Mouse (Mus musculus) urinary bladder, postnatal 36 days (tissue): Measurements from ENCODE around the gene Scp2.

ENCODE experiments used
- DNase-seq, 2 experiments: peaks; one replicate each; pipeline ENCODE4 v3.0.0; 2022; ENCODE audit warnings: low spot score in 2 of 2, mixed read lengths in 1 of 2

The Scp2 gene

DNA sequence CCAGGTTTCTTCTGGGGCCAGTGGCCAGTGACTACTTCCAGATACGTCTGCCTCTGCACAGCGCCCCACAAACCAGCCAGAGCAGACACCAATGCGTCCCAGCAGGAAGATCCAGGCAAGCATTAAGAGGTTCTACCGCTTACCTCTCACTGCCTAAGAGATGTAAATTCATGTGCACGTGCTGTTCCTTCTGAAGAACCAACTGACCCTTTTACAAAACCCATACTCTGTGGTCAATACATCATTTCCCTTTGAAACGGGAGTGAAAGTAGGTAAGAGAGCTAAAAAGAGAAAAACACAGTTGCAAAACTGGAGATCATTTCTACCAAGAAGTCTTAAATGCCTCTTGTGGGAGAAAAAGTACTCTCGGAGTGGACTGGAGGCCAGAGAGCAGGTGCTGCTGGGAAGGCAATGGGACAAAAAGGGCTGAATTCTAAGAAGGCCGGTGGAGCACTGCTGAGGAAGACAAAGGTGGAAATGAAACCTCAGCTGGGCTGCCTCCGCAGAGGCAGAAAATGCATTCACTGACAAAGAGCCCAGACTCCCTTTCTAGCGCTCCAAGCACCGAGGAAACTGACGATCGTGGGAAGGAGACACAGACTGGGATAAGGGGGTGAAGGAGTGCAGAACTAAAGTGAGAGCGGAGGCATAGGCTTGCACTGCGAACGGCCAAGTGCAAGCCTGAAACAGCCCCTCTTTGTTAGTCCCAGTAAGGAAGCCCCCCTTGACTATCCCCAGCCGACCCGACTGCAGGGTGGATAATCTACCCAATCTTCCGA is 85.0 kb downstream of the Scp2 start:
- DNase-seq = no peak

GRCm38 (mm10) chr4:108058166-108058565 is 86.6 kb downstream of the Scp2 start:
- peak in 1 of 2 experiments; percentile 38 for DNase-seq

DNA sequence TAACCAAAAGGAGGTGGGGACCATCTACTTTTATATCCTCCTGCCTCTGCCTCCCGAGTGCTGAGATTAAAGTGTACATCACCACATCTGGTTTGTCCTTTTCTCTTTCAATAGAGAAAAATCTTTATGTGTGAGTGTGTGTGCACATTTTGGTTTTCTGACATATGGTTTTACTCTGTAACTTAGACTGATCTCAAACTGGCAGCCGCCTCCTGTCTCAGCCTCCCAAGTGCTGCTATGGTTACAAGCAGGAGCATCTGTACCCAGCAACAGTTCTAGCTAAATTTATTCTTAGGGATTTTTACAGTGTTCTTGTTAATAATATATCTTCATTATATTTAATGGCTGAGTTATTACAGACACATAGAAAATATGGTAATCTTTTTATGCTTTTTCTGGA is 87.6 kb downstream of the Scp2 start:
- DNase-seq = no peak

DNA sequence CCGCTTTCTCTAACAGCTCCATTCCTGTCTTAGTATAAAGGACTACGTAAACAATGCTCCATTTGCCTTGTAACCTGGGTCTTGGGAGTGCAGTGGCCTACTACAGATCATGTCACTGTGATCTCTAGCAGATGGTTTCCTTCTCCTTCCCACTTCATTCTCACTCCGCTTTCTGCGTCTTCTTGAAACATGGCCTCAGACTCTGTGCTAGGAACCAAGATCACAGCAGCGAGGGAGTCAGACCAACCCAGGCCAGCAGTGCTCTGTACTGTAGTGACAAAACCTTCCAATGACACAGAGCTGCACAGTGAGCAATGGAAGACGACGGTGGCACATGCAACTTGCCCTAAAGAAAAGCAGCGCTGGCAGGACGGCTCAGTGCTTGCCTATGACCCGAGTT is 88.9 kb downstream of the Scp2 start:
- DNase-seq = no peak

- DNase-seq = no peak
Measured at GRCm38 (mm10) chr4:108052673-108053072, 92.1 kb downstream of the Scp2 start.

DNA sequence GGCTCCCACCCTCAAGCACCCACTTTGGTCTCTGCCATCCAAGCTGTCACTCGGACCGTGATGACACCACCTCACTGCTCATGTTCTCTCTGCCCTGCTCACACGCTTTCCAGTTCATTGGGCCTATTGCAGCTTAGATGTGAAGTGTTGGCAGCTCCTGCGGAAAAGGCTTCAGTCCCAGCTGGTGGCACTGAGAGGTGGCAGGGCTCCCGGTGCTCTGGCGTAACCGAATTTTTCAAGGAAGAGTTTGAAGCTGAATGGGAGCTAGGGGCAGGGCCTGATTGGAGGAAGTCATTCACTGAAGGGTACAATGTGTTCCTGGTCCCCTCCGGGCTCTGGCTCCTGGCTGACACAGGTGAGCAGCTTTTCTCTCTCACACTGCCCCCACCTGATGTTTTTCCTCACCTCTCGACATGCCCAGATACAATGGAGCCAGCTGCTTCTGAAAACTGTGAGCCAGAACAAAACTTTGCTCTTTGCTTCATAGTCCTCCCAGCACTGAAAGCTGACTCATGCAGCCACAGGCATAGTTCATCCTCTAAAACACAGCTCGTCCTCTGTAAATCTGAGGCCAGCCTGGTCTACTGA is 93.0 kb downstream of the Scp2 start:
- peak in 1 of 2 experiments; percentile 36 for DNase-seq

DNA sequence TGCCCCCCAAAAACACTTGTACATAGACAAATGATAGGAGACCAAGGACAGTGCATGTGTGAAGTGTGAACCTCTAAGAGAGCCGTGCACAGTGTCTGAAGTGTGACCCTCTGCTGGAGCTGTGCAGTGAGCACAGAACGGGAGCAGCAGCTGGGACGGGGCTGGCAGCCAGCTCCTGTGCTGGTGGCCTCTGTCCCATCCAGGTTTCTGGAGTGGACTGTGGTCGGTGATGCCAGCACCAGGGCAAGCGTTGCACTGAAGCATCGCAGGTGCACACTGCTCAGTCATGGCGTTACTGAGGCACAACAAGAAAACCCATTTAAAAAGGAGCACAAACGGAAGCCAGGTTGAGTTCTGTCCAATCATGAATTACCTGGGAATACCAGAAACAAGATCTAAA is 98.7 kb downstream of the Scp2 start:
- DNase-seq = no peak

GRCm38 (mm10) chr4:108045136-108046107 is 99.4 kb downstream of the Scp2 start:
- no peak for DNase-seq

GRCm38 (mm10) chr4:108037027-108037426 is 107.8 kb downstream of the Scp2 start:
- DNase-seq = peak in 1 of 2 experiments; percentile 36

DNA sequence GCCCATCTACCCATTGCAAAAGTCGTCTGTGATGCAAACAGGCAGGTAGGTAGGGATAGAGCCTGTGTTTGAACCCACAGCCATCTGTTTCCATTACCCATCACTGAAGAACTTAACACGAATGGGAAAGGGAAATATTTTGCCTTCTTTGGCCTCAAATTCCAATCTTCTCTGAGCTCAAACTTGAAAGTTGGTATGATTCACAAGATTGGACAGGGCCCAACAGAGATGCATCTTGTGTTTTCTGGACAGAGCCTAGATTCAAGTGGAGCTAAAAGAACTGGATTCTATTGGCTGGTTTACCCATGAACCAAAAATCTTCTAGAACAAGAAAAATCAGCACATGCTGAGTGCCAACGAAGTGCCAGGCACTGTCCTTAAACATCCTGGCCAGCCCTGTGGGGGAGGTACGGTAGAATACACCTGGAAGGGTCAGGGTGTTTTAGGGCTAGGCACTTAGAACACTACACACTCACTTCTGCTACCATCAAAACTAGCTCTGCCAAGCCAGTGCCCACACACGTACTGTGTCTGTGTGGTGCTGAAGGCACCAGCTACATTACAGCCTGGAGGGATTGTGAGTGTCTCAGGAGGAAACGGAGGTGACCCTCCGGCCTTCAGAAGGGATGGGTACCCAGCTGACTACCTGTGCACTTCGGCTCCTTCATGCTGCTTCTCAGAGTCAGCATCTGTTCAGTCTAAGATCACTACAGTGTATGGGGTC is 111.6 kb downstream of the Scp2 start:
- DNase-seq = no peak

GRCm38 (mm10) chr4:108032352-108032849 is 112.4 kb downstream of the Scp2 start:
- no peak for DNase-seq

- peak; percentile 43 to 68 for DNase-seq
Measured at GRCm38 (mm10) chr4:108031502-108032351, 113.1 kb downstream of the Scp2 start.

- no peak for DNase-seq
Measured at GRCm38 (mm10) chr4:108030888-108031501, 113.8 kb downstream of the Scp2 start.

GRCm38 (mm10) chr4:108026193-108026592 is 118.6 kb downstream of the Scp2 start:
- no peak for DNase-seq

DNA sequence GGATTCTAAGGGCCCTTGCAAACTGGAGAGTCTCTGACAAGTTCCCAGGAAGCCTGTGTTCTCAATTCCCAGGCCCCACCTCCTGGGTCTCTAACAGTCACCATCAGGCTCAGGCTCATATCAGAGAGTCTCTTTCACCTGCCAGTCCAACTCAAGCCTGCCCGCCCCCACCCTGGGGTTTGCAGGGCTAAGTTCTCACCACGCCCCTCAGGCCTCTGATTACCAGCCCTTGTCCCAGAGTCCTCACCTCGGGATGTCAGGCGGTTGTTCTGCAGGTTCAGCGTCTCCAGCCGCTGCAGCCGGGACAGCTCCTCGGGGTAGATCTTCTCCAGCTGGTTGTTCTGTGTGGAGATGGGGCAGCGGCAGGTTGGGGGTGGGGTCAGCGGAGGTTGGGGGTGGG is 119.5 kb downstream of the Scp2 start:
- DNase-seq = peak; percentile 26 to 37

GRCm38 (mm10) chr4:108024641-108025040 is 120.2 kb downstream of the Scp2 start:
- peak in 1 of 2 experiments; percentile 58 for DNase-seq

- DNase-seq = no peak
Measured at GRCm38 (mm10) chr4:108023186-108023585, 121.6 kb downstream of the Scp2 start.

DNA sequence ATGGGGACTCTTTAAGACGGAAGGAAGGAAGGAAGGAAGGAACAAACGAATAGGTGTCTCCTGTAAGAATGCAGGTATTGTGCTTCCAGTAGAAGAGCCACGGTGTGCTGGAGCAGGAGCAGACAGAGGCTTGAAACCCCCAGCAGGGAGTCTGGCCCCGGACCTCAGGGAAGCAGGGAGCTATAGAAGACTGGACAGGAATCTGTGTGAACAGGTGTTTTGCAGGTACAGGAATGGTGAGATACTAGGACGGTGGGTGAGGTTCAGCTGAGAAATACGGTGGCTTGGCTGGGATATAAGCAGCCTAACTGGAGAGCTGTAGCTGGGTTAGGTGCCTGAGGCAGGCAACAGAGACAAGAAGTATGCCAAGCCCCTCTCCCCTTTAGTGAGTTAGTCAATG is 124.6 kb downstream of the Scp2 start:
- DNase-seq = no peak

DNA sequence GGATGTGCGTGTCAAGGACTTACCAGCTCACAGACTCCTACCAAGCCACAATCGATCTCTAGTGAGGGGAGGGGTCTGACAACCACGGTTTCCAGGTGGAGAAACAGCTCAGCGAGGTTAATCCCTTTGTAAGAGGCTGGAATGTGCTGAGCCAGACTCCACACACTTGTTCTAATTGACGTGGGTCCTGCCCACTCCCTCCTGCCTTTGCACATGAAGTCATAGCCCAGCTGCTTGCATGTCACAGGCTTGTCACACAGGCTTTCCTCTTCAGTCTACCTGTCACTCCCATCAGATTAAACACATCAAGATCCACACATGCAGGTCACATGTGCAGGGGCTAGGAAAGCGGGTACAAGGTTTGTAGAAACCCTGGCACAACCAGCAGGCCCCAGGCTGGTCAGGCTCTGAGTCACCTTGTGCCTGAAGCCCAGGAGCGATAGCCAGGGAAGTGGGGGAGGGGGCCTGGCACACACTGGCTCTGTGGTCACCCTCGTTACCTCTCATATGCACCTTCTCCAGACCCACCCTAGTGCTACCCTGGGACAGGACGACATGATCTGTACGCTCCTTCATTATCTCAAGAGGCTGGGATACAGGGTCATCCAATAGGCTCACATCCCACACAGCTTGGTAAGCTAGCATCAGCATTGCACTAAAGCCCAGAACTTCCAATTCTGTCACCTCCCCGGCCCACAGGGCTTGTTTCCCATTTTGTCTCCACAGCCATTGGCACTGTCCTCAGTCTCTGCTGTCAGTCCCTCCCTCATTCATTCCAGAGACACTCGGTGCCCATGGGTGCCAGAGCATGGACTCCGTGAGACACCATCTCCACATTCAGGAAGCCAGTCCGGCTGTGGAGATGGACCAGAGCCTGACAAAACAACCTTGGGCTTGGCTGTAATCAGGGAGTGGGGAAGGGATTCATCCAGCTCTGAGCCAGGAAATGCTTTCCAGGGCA is 125.6 kb downstream of the Scp2 start:
- DNase-seq = no peak
